27 mouse cellular contexts compared by ENCODE assay signal in genomic region chr16:75983831-75984230, GRCm38 (mm10). TPM values are rescaled to one million over a fixed set of nuclear protein-coding genes. Genes with fewer than 3 reads are reported as not detected.
DNase-seq lines count a peak whose midpoint lies in the region; ATAC-seq lines count a peak whose summit lies in the region.
"Had no signal": no experiment of that assay in that cellular context is flagged by ENCODE, and none has a peak within 500 bp of the region (broad histone marks: within the 10 kb centered on the region; RNA-seq: fewer than 3 reads in every experiment).

No protein-coding gene starts in this region.

- no peaks in the 10 kb centered on the region for H3K36me3 ChIP-seq in splenic B cell, adult 2 months (ENCODE audit: control insufficient read depth, insufficient read depth, low read length, poor library complexity, severe bottlenecking)
- H3K36me3 ChIP-seq in liver, embryonic 12.5 days, result no peaks in the 10 kb centered on the region
- H3K36me3 ChIP-seq: hindbrain, embryonic 10.5 days; midbrain, embryonic 10.5 days; stomach, embryonic 15.5 days had no signal

- no peaks in the 10 kb centered on the region for H3K27me3 ChIP-seq in splenic B cell, adult 2 months (ENCODE audit: control insufficient read depth, insufficient read depth, low read length, poor library complexity, severe bottlenecking)
- no peaks in the 10 kb centered on the region for H3K27me3 ChIP-seq in liver, embryonic 12.5 days (replicated peaks)
- H3K27me3 ChIP-seq: forebrain, embryonic 13.5 days; Patski; stomach, embryonic 15.5 days had no signal

- H3K27ac ChIP-seq in liver, embryonic 12.5 days, result no peak overlapping the region
- H3K27ac ChIP-seq: forebrain, embryonic 13.5 days; gastrocnemius, adult 2 months; hindbrain, embryonic 10.5 days; hindbrain, postnatal 0 days; left cerebral cortex, adult 2 months; liver, embryonic 14.5 days; midbrain, embryonic 10.5 days; stomach, embryonic 15.5 days had no signal

- no peaks in the 10 kb centered on the region for H3K9me3 ChIP-seq in liver, embryonic 12.5 days (replicated peaks)
- H3K9me3 ChIP-seq: hindbrain, embryonic 10.5 days; midbrain, embryonic 10.5 days; stomach, embryonic 15.5 days had no signal

- H3K4me2 ChIP-seq in liver, embryonic 12.5 days, result no peak overlapping the region
- H3K4me2 ChIP-seq: forebrain, embryonic 13.5 days; heart, embryonic 11.5 days; lung, embryonic 14.5 days; stomach, embryonic 15.5 days had no signal

- no peak overlapping the region for H3K9ac ChIP-seq in liver, embryonic 12.5 days
- H3K9ac ChIP-seq: forebrain, embryonic 13.5 days; liver, embryonic 14.5 days; lung, embryonic 14.5 days; stomach, embryonic 15.5 days had no signal

- peaks cover 16% of the 10 kb centered on the region for H3K4me1 ChIP-seq in liver, embryonic 12.5 days
- H3K4me1 ChIP-seq: forebrain, embryonic 13.5 days; hindbrain, embryonic 10.5 days; midbrain, embryonic 10.5 days; stomach, embryonic 15.5 days had no signal

- ATAC-seq in inflammation-experienced regulatory T-cells, adult 6 months, result peak; percentile 97
- no peak for ATAC-seq in liver, embryonic 12.5 days
- ATAC-seq: forebrain, embryonic 13.5 days; hindbrain, postnatal 0 days; midbrain, embryonic 16.5 days; Patski had no signal

- peak; percentile 55 for DNase-seq in CD4-positive helper T cell, adult 2 months (ENCODE audit: low read depth, low spot score)
- DNase-seq in T-cell, adult 2 months (ENCODE audit: low spot score), result peak; percentile 2
- DNase-seq in splenic B cell, adult 2 months (ENCODE audit: low read depth, low spot score), result peak; percentile 25
- DNase-seq in right cerebral cortex, postnatal 4 days, result no peak
- no peak for DNase-seq in testis, postnatal 10 days (ENCODE audit: low spot score)
- DNase-seq: adrenal gland, adult 8-10 months; cerebellum, adult 11-12 months; cerebellum, postnatal 10 days; gastrocnemius, adult 2 months; heart, adult 11 months; kidney, adult 11 months; lung, embryonic 14.5 days; lung, postnatal 36 days; right cerebral cortex, postnatal 25 days; thymus, adult 18-20 months had no signal

- 57% methylated on average over 1 of the region's 1 CpGs for WGBS in liver, embryonic 12.5 days (ENCODE audit: insufficient replicate concordance)

- H3K4me3 ChIP-seq in liver, embryonic 12.5 days, result no peak overlapping the region
- H3K4me3 ChIP-seq: forebrain, embryonic 13.5 days; gastrocnemius, adult 2 months; hindbrain, embryonic 10.5 days; left cerebral cortex, adult 2 months; midbrain, embryonic 10.5 days; stomach, embryonic 15.5 days had no signal

RNA-seq across cellular contexts. Expression of gene Samsn1, which starts 38.2 kb away (rescaled TPM):
- 100 to 1,000 TPM; 140 to 182 (median 152) TPM for polyA plus RNA-seq in inflammation-experienced regulatory T-cells, adult 6 months (2017; shearing (Covaris generic))
- polyA plus RNA-seq in liver, embryonic 12.5 days (2016; fragmentation: Nextera tagmentation; extraction: Ambion mirVana), result 17.6 and 17.7 TPM in 2 replicates
- polyA plus RNA-seq: Patski had no signal

Comparison
In these comparisons a context has a peak if more than half of its experiments do, and no peak if none do; other contexts are left out.
1. DNase-seq: peak in CD4-positive helper T cell, adult 2 months (single experiment), T-cell, adult 2 months (single experiment) and splenic B cell, adult 2 months (single experiment); none in right cerebral cortex, postnatal 4 days (single experiment) and testis, postnatal 10 days (single experiment).